Comparison of ENCODE assay signal across 8 mouse cellular contexts in the genomic region with DNA sequence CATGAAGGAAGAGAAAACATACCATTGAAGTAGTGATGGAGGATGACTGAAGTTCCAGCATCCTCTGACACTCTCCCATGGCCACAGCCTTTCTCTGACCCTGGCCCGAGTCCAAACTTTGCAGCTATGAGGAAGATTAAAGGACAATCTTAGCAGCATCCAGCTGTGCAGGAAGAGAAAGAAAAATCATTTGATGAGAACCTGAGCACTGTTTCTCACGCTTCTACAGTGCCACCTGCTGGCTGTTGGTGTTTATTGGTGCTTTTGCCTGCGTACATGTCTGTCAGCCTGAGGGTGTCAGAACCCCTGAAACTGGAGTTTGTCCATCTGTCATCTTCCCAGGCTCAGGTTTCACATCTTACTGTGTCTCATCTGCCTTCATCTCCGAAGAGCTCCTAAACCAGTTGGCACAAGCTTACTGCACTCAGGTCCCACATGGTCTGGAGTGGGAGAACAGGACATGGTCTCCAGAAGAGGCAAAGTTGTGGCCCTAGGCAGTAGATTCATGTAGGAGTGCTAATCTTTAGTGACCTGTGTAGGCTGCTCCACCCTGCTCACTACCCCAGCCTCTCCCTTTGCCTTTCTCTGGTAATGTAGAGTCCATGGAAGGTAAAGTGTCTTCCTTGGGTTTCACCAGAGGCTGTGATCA. TPM values are rescaled to one million over a fixed set of nuclear protein-coding genes. Genes with fewer than 3 reads are reported as not detected.
DNase-seq lines count a peak whose midpoint lies in the region; ATAC-seq and TF ChIP-seq lines count a peak whose summit lies in the region.

No protein-coding gene starts in this region.

- H3K4me1 ChIP-seq in neural tube, embryonic 15.5 days: peaks cover 4% of the 10 kb centered on the region; the same call in 1 of the 2 replicates
- no peaks in the 10 kb centered on the region for H3K4me1 ChIP-seq in intestine, postnatal 0 days (replicated peaks; ENCODE audit: control insufficient read depth, insufficient read depth, low read length)
- H3K4me1 ChIP-seq in midbrain, embryonic 15.5 days: no peaks in the 10 kb centered on the region

- H3K27me3 ChIP-seq in neural tube, embryonic 15.5 days (replicated peaks): 0 out of 2 replicates have a peak, but pooled peaks cover 3% of the 10 kb centered on the region
- H3K27me3 ChIP-seq in intestine, postnatal 0 days (replicated peaks; ENCODE audit: control insufficient read depth, insufficient read depth, low read length): no peaks in the 10 kb centered on the region
- H3K27me3 ChIP-seq in midbrain, embryonic 15.5 days (replicated peaks): no peaks in the 10 kb centered on the region

- intact Hi-C loops in gastrocnemius, postnatal 36 days (cut with DNase I): loop anchor here (1.0 to 5.0 kb wide), 3 partner anchors 106 to 333 kb away; a partner anchor contains a TSS
- intact Hi-C loops in left cerebral cortex, postnatal 25 days (cut with DNase I): loop anchor here (1.0 to 5.0 kb wide), 3 partner anchors 156 to 333 kb away; no protein-coding TSS in a partner anchor

- H3K9ac ChIP-seq in neural tube, embryonic 15.5 days (replicated peaks): no peak overlapping the region
- no peak overlapping the region for H3K9ac ChIP-seq in intestine, postnatal 0 days (ENCODE audit: low read depth, low read length)
- no peak overlapping the region for H3K9ac ChIP-seq in midbrain, embryonic 15.5 days

- peak; percentile 79 for DNase-seq in neural tube, embryonic 10.5 days (ENCODE audit: extremely low spot score, low spot score)
- DNase-seq in embryo, embryonic 10 days (ENCODE audit: low spot score): peak; percentile 94
- DNase-seq in gastrocnemius, postnatal 36 days: peak; percentile 75 to 80
- DNase-seq in left cerebral cortex, postnatal 25 days (ENCODE audit: low spot score in 2 of 2): peak; percentile 84 to 86
- DNase-seq in spleen, postnatal 14 days (ENCODE audit: low spot score in 2 of 2): peak; percentile 45 to 67

- H3K27ac ChIP-seq in neural tube, embryonic 15.5 days (replicated peaks): no peak overlapping the region
- no peak overlapping the region for H3K27ac ChIP-seq in intestine, postnatal 0 days (ENCODE audit: low read depth, low read length)
- no peak overlapping the region for H3K27ac ChIP-seq in midbrain, embryonic 15.5 days

- no peaks in the 10 kb centered on the region for H3K9me3 ChIP-seq in neural tube, embryonic 15.5 days (replicated peaks)
- H3K9me3 ChIP-seq in intestine, postnatal 0 days (ENCODE audit: control insufficient read depth): no peaks in the 10 kb centered on the region
- H3K9me3 ChIP-seq in midbrain, embryonic 15.5 days: no peaks in the 10 kb centered on the region

- peak; percentile 97 for TF ChIP-seq CTCF in intestine, postnatal 0 days (IDR thresholded peaks at IDR 0.05; ENCODE audit: low read depth)

- H3K4me2 ChIP-seq in neural tube, embryonic 15.5 days: no peak overlapping the region
- H3K4me2 ChIP-seq in intestine, postnatal 0 days (replicated peaks; ENCODE audit: low read depth): no peak overlapping the region
- no peak overlapping the region for H3K4me2 ChIP-seq in midbrain, embryonic 15.5 days

- ATAC-seq in neural tube, embryonic 15.5 days (ENCODE audit: low FRiP score): no peak
- ATAC-seq in intestine, postnatal 0 days: peak; percentile 66
- ATAC-seq in midbrain, embryonic 15.5 days (replicated peaks): peak; percentile 37

- no peaks in the 10 kb centered on the region for H3K36me3 ChIP-seq in neural tube, embryonic 15.5 days
- H3K36me3 ChIP-seq in intestine, postnatal 0 days (ENCODE audit: control insufficient read depth, insufficient read depth): no peaks in the 10 kb centered on the region
- H3K36me3 ChIP-seq in midbrain, embryonic 15.5 days (replicated peaks): no peaks in the 10 kb centered on the region

- 11% methylated on average over 4 of the region's 4 CpGs for WGBS in neural tube, embryonic 15.5 days
- WGBS in intestine, postnatal 0 days: 3% methylated on average over 4 of the region's 4 CpGs
- WGBS in midbrain, embryonic 15.5 days: 4% methylated on average over 4 of the region's 4 CpGs

- no peak overlapping the region for H3K4me3 ChIP-seq in neural tube, embryonic 15.5 days (replicated peaks)
- no peak overlapping the region for H3K4me3 ChIP-seq in intestine, postnatal 0 days (ENCODE audit: low read depth, low read length)
- no peak overlapping the region for H3K4me3 ChIP-seq in midbrain, embryonic 15.5 days

RNA-seq across cellular contexts. Expression of a gene that starts 21.7 kb away (rescaled TPM):
- not detected in 2 replicates for polyA plus RNA-seq in neural tube, embryonic 15.5 days (2015; fragmentation: Nextera tagmentation; extraction: Ambion mirVana)
- not detected for total RNA-seq in gastrocnemius, postnatal 36 days (2021)
- not detected in 2 replicates for polyA plus RNA-seq in intestine, postnatal 0 days (2015; fragmentation: Nextera tagmentation; extraction: Ambion mirVana)
- total RNA-seq in left cerebral cortex, postnatal 25 days (2021): not detected
- not detected in 2 replicates for polyA plus RNA-seq in midbrain, embryonic 15.5 days (2015; fragmentation: Nextera tagmentation; extraction: Ambion mirVana)
